Mouse (Mus musculus) gastrocnemius, adult 8-10 months (tissue): ENCODE data around the gene Entpd7. TPM values are rescaled to one million over a fixed set of nuclear protein-coding genes. Genes with fewer than 3 reads are reported as not detected.

Source experiments
- DNase-seq, 2 experiments: peaks; one replicate each; pipeline ENCODE4 v3.0.0; 2022; ENCODE audit warnings: low spot score in 2 of 2
- total RNA-seq, 4 experiments: library from RNA; stranded (reverse); gene quantifications; 2 replicates each; pipeline ENCODE4 v1.2.4; 2022

Gene Entpd7
- total RNA-seq, 4 experiments from 2014 or later = 0.67 to 1.1 (median 0.92) TPM

DNA sequence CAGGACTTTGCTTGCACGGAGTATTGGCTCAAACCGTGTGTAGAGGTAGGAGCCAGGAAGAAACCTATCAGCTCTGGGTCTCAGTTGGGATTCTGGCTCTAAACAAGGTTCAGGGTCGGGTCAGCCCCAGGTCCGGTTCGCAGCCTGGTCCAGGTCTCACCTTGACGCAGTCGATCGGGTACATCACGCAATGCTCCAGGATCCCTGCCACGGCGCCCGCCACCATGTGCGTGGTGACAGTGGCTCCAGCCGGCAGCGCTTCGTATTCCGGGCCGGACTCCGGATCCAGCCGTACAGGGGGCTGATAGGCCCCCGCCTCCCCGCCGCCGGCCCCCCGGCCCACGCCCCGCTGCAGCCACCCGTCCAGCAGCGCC, 15.2 kb upstream of the Entpd7 start:
- no peak for DNase-seq

DNA sequence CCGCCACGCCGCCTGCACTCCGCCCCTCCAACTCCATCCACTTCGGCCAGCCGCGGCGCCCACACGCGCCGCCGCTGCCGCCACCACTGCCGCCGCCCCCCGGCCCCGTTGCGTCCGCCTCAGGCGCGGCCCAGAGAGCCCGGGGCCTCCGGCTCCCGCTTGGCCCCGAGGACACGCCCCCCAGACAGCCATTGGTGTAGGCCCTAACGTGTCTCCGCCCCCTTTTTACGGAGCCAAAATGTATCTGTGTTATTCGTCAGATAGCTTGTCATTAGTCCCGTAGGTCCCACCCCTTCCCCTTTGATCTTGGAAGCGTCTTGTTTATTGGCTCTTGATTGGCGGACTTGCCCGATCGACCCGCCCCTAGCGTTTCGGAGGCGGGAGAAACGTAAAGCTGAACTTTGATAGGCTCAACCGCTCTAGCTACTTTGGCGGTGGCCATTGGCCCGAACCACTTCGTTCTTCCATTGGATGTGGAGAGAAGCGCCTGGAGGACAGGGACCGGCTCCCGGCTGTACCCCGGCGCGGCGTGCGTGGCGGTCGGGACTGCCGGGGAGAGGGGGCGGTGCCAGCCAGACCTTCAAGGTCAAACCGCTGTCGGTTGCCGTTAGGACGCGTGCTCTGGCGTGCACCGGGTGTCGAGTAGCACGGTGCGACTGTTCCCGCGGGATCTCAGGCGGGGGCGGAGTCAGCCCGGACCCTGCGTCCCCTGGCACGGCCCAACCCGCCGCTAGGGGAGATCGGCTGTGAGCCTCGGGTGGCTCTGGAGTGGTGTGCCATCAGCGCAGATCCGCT, 14.5 kb upstream of the Entpd7 start, which contains the start of gene Slc25a28:
Gene Slc25a28, minus strand, starts transcription at position 152 of the 795 bp plus-strand sequence.
- DNase-seq = peak; percentile 99 to 100

DNA sequence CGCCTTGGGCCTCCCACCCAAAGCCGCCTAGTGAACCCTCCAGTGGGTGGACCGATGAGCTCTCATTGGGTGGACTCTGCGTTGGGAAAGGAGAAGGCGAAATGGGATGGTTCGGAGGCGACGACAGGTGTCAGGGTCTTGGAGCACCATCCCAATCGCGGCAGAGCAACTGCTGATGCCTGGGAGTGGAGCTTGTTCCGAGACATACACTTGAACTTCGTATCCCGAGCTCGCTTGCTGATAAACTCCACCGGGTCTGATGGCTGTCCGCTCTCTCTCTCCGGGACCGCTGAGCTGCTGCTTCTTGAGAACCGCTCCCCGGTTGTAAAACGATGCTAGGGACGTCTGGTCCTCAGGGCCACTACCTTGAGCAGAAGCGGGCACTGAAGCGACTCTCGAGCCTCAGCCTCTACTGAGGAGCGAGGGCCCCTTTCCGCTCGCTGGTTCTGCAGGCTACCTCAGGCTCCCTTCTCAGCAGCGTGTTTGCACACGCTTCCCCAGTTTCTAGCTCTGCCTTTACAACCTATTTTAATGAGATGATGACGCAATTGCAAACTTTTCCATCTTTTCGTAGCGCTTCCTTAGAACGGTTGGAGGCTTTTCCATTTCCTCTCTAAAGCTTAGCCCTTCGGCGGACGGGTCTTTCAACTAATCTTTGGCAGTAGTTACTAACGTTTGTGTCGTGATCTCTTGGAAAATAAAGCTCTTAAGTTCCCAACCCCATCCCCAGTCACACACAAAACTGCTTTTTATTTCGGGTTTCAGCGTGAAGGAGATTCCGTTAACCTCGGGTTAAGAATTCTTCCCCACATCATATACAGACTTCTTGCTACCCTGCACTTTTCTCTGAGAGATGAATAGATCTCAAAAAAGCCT, 13.7 kb upstream of the Entpd7 start:
- no peak for DNase-seq

DNA sequence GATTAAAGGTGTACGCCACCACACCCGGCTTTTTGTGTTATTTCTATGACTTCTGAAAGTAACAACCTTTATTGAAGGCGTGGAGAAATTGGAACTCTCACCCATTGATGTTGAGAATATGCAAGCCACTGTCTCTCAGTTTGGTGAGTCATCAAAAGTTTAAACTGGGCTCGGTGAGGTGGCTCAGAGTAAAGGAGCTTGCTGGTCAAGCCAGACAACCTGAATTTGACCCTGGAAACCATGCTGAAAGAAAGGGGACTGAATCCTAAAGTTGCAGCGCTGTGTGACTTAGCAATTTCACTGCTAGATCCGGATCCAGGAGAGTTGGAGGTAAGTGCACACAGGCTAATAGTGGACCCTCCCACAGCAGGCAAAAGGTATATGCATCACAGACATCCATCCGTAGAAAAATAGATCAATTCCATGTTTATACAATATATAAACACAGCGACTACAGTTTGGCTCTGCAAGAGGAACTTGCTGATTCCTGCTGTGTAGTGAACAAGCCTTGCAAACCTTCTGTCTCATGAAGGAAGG, 10.9 kb upstream of the Entpd7 start:
- no peak for DNase-seq

DNA sequence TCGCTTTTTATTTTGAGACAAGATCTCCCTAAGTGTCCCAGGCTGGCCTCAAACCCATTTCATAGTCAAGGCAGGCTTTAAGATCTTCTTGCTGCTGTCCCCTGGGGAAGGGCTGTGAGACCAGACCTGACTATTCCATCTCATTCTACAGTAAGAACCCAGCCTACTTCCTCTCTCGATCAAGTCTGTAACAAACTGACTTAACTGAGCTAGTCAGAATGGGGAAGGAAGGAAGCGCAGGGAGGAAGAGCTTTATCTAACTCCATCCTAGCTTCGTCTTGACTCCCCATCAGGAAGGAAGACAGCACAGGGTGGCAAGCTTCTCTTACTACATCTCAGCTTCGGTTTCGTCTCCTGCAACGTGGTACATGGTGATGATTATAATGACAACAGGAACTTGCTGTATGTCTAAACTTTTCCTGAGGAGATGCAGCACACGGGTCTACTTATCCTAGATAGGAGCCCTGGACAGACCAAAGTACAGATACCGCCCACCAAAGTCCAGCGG, 9.9 kb upstream of the Entpd7 start:
- DNase-seq = no peak

DNA sequence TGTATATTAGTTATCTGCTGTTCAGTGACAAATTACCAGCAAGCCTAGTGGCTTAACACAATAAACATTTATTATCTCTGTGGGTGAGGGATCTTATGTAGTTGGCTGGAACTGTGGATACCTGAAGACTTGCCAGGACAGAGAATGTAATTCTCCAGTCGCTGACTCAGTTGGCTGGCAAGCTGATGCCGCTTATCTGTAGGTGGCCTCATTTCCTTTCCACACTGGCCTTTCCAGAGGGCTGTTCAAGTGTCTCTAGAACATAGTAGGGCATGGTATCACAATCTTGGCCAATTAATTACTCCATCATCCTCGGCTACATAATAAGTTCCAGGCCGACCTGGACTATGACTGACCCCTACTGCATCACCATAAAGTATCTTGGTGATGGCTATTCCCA, 7.9 kb upstream of the Entpd7 start:
- no peak for DNase-seq

DNA sequence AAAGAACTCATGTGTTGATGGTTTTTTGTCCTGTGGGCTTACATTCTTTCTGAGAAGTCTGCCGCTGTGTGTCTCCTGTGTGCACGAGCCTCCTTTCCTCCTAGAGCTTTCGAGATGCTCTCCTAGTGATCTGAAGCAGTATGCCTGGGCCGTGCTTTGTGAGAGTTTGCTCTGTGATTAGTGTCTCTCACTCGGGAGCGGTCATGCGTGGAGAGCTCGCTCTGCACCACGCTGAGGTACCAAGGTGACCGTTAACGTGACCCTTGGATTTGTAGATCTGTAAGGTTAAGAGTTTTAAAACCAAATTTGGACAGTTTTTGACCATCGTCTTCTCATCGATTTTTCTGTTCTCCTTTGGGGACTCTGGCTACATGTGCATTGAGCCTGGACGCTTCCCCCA, 3.3 kb downstream of the Entpd7 start:
- no peak for DNase-seq

DNA sequence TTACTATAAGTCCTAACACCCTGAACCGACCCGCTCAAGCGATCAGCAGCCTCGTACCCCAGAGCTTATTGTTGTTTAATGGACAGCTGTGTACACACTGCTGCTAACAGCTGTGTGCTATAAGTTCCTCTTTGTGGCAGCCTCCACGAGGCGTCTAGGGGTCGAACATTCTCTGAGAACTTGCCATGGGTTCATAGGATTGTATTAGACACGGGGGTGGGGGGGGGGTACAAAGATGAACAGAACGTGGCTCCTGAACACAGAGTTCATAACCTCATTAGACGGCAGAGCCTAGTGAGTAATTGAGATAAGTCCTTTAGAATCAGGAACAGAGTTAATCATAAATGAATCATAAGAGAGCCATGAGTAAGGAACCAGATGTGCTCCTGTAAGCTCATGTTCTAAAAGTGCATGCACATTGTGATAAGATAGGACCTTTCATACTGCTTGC, 6.1 kb downstream of the Entpd7 start:
- no peak for DNase-seq

DNA sequence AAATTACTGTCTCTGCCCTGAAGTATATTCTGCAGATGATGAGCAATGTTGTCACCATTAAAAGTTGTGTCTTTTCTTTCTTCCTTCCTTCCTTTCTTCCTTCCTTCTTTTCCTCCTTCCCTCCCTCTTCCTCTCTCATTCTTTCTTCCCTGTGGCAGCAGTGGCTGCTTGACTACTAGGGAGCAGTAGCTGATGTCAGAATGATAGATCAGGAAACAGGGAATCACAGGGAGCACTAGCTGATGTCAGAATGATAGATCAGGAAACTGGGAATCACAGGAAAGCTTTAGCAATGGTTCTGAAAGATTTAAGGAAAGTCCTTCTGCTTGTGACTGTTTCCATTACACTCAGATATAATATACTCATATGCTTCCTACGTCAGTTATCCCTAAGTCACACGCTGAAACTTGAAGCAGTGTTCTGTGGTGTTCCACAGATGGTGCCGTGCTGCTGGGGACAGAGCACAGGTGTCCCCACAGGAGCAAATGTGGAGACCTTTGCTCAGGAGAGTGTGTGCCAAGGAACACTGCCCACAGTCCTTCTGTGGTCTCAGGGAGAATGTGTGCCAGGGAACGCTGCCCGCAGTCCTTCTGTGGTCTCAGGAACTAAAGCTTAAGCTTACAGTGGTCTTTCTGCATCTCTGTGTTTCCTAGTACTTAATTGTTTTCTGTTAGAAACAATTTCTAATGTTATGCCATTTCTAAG, 8.3 kb downstream of the Entpd7 start:
- DNase-seq = no peak

DNA sequence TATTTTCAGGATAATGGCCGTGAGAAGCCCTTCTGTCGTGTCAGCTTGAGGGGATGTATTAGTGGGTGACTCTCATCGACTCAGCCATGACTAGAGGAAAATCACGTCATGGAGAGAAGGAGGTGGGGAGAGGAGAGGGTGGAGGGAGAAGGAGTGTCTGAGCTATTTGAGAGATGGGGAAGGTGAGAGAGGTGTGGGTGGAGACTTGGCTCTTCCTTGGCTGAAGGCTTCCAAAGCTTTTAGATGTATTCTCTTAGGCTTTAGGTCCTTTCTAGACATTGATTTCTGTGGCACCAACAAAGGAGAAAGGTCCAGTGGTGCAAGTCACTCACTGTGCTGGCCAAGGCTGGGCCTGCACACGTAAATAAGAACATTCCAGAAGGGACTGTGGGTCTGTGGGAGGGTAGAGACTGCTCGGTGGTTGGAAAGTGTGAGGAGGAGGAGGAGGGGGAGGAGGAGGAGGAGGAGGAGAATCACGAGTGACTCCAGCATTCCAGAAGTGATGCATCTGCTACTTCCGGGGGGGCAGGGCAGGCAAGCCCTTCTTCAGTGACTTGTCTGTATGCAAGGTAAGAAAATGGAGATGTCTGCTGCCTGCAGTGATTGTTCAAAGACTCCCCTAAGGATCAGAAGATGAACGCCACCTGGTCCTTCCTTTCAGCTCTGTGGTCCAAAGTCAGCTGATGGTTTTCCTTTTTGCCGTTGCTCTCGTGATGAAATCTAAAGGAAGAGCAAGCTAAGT, 9.7 kb downstream of the Entpd7 start:
- DNase-seq = no peak

DNA sequence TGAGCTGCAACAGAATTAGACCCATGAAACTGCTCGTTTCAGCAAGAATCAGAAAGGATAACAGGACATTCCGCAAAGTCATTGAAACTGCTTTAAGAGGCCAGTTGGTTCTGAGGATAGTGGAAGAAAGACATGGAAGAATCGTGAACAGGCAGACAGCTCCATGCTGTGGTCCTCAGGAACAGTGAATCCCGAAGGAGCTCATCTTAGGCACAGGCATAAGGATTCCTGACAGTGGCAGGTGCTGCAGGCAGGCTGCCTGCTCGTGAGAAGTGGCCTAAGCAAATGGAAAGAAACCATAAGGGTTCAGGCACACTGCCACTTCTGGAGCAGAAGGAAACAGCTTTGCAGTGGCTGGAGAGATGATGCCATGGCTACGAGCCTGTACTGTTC, 10.3 kb downstream of the Entpd7 start:
- DNase-seq = no peak

DNA sequence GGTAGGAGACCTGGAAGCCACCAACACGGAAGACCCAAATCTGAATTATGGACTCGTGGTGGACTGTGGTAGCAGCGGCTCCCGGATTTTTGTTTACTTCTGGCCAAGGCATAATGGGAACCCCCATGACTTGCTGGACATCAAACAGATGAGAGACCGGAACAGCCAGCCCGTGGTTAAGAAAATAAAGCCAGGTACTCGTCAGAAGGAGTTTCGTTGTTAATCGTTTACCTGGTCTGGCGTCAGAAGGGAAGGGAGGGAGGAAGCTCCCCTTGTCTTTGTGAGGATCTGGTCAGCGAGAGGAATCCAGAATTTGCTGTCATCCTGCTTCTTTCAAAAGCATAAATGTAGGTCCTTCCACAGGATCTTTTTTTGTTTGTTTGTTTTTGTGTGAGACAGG, 14.7 kb downstream of the Entpd7 start:
- DNase-seq = no peak

DNA sequence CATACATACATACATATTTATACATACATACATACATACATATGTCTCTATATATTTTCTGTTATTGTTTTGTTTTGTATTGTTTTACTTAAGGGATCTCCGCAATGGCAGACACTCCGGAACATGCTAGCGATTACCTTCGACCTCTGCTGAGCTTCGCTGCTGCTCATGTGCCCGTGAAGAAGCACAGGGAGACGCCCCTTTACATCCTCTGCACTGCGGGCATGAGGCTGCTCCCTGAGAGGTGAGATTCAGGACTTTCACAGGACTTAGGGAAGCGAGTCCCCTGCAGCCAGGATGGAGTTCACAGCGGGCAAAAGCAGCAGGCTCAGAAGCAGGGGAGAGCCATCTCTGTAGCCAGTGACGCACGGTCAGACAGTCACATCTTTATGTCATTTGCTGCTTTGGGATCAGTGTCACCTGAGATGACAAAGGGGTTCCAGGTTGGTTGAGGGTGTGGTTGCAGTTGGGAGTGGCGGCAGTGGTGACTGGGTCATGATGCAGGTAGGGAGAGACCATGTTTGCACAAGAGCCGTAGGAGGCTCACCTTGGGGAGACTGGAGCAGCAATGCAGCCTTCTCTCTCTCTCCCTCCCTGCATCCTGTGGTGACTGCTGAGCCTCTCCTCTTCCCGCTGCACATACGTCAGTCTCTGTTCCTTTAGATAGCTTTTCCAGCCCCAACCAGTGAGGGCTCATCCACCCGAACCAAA, 15.5 kb downstream of the Entpd7 start:
- no peak for DNase-seq

DNA sequence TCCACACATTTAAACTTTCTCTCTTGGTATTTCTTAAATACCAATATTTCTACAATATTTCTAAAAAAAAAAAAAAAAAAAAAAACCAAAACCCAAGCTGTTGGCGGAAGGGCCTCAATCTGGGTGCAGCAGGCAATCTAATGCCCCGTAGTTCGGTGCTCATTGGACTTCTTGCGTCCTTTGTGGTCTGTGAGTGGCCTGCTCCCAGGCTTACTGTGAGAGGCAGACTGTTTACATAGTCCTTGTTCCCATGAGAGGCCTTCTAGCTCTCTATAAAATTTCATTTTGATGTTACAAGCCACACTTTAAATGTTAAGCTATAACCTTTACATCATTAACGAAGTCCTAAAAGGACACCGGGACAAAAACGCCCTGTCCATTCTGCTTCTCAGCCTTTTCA, 18.7 kb downstream of the Entpd7 start:
- no peak for DNase-seq

DNA sequence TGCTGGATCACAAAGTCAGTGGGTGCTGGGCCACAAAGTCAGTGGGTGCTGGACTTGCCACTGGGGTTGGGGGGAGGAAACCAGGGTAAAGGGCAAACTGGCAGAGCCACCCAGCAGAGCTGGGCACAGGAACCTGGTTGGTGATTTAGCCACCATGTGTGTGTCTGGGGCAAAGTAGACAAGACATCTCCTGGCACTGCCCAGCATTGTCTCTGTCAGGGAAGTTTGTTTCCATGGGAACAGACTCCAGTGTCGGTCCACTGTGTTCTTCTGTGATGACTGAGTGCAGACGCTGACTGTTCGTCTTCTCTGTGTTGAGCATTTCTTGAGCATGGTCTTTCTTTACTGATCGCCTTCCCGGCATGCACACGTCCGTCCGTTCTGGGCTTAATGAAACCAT, 19.8 kb downstream of the Entpd7 start:
- no peak for DNase-seq

DNA sequence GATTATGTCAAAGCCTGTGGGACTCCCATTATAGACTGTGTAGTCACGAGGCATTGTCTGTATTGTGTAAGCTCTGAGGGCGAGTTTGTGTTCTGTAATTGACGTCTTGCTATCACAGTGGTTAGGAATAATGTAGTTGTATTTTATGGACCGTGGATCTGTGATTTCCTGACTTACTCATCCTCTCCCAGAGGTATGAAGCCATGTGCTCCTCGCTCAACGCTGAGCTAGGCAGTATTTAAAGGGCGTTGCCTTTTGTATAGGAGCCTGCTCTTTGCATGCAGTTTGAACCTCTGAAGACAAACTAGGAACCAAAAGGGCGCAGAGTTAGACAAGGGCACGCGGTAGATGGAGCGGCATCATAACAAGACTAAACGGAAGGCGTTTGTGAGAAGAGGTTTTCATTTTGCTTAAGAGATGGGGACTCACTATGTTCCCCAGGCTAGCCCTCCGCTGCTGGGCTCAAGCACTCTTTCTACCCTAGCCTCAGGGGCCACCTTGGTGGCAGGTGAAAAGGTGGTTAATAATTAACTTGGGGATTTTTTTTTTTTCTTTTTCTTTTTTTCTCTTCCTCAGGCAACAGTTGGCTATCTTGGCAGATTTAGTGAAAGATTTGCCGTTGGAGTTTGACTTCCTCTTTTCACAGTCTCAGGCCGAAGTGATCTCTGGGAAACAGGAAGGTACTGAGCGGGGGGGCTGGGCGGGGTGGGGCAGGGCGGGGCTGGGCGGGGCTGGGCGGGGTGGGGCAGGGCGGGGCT, 21.9 kb downstream of the Entpd7 start:
- no peak for DNase-seq

DNA sequence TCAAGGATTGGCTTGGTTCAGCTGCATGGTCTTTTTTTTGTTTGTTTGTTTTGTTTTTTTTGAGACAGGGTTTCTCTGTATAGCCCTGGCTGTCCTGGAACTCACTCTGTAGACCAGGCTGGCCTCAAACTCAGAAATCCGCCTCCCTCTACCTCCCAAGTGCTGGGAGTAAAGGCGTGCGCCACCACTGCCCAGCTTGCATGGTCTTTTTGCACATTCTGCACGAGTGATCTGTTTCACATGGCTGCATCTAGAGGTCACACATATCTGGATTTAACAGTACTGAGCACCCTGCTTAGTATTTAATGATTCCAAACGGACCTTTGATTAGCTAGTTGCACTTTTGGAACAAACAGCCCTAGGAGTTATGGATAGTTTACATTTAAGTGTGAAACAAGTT, 22.5 kb downstream of the Entpd7 start:
- DNase-seq = no peak

DNA sequence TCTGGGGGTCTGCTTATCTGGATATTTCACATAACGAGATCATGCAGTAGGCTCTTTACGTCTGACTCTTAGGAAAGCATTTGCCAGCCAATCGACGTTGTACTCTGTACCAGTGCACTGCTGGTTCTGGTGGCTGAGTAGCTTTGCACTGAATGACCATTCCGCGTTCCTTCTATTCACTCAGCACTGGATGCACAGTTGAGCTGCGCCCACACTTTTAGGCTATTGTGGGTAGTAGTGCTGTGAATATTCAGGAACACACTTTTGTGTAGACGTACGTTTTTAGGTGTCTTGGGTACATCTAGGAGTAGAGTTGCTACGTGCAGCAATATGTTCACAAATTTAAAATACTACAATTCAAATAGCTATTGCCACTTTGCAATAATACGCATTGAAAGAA, 30.6 kb downstream of the Entpd7 start:
- DNase-seq = no peak

DNA sequence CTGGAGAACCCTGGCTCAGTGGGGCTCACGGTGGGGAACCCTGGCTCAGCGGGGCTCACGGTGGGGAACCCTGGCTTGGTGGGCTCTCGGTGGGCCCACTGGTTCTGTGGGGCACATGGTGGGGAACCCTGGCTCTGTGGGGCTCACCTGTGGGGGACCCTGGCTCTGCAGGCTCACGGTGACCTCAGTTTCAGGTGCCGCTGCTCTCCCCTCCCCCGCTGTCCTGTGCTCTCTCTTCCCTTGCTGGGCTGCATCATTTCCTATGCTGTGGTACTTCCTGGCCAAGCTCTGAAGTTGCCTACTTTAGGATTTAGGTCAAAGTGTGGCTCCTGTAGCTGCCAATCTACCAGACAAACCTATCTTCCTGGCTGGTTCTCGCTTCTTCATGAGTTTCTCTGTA, 33.4 kb downstream of the Entpd7 start:
- no peak for DNase-seq
